Mouse (Mus musculus): ENCODE measurements at regions not wholly inside any gene's neighbourhood (a gene's known extent, or its start where the extent isn't known, plus 50 kb on each side); places are given as distances from the start of the nearest gene placed in this dataset.

DNA sequence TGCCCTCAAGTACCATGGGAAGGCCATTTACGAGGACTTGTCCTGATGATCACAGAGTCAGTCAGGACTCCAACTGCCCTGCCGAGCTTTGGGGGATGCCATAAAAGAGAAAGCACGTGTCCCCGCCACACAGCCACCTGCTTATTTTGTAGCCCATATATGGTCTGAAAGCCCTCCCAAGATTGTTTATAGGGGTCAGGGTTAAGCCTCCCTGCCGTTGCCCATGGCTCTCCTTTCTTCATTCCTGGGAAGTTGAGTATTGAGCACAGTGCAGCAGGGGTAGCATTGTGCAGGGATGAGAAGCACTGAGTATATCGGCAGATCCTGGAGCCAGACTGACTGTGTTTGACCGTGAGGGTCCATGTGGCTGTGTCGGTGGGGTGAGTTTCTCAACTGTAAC is 76.4 kb downstream of the Ackr3 start:
- H3K27ac ChIP-seq (replicated peaks), result no peak overlapping the region
- H3K4me1 ChIP-seq, result peaks cover 52% of the 10 kb centered on the region
- DNase-seq (ENCODE audit: low spot score), result peak; percentile 8
- no peaks in the 10 kb centered on the region for H3K27me3 ChIP-seq (replicated peaks; ENCODE audit: low read depth, poor library complexity, severe bottlenecking)
- 82% methylated on average over 8 of the region's 8 CpGs for WGBS
- H3K4me3 ChIP-seq, result no peak overlapping the region
- no peaks in the 10 kb centered on the region for H3K36me3 ChIP-seq (replicated peaks)
- no peaks in the 10 kb centered on the region for H3K9me3 ChIP-seq

DNA sequence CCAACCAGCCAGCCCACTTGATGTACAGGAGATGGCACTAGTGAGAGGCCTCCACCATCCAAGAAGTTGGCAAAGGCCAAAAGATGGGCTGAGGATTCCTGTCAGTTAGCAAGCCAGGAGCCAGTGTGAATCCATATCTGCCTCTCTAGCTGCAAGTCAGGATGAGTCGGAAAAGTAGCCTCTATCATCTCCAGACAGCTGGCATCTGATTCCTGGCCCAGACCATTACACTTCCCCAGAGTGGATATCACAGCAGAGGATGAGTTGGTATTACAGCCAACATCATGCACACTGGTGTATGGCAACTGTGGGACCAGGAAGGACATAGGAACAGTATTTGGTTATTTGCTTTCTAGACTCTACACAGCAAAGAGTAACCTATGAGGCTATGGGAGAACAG is 77.5 kb downstream of the Ackr3 start:
- Histone ChIP-seq H3K27me3 (replicated peaks; ENCODE audit: low read depth, poor library complexity, severe bottlenecking) (no peaks in the 10 kb centered on the region), H3K4me3 (no peak overlapping the region), H3K36me3 (replicated peaks) (no peaks in the 10 kb centered on the region), H3K27ac (replicated peaks) (0 out of 2 replicates have a peak overlapping the region, but pooled peaks have one; percentile 36), H3K4me1 (peaks cover 62% of the 10 kb centered on the region), H3K9me3 (no peaks in the 10 kb centered on the region)
- 90% methylated on average over 1 of the region's 1 CpGs for WGBS
- no peak for DNase-seq (ENCODE audit: low spot score)

DNA sequence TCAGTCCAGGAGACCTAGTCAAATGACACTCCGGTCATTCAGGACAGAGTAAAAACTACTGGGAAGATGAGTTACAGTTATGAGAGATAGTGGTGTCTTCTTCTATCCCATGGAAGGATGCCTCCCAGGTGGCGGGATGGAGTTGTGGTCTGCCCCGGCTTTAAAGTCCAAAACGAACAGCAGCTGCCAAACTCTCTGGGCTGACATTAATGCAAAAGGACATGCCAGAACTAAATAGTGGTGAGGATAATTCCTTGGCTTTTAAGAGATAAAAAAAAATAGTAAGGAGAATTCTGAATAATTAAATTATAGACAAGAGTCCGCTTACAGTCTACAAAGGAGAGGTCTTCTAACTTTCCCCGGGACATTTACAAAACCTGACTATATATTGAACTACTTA is 78.2 kb downstream of the Ackr3 start:
- no peaks in the 10 kb centered on the region for H3K27me3 ChIP-seq (replicated peaks; ENCODE audit: low read depth, poor library complexity, severe bottlenecking)
- H3K27ac ChIP-seq (replicated peaks), result no peak overlapping the region
- DNase-seq (ENCODE audit: low spot score), result no peak
- H3K4me1 ChIP-seq, result peaks cover 66% of the 10 kb centered on the region
- H3K9me3 ChIP-seq, result no peaks in the 10 kb centered on the region
- no peak overlapping the region for H3K4me3 ChIP-seq
- WGBS, result 88% methylated on average over 6 of the region's 6 CpGs
- H3K36me3 ChIP-seq (replicated peaks), result no peaks in the 10 kb centered on the region

GRCm38 (mm10) chr1:90282367-90282766 is 78.6 kb downstream of the Ackr3 start:
- Histone ChIP-seq H3K27me3 (replicated peaks; ENCODE audit: low read depth, poor library complexity, severe bottlenecking) (no peaks in the 10 kb centered on the region), H3K9me3 (no peaks in the 10 kb centered on the region), H3K4me1 (peaks cover 63% of the 10 kb centered on the region), H3K27ac (replicated peaks) (no peak overlapping the region), H3K36me3 (replicated peaks) (no peaks in the 10 kb centered on the region), H3K4me3 (no peak overlapping the region)
- WGBS, result 79% methylated on average over 8 of the region's 8 CpGs
- DNase-seq (ENCODE audit: low spot score), result no peak

- H3K9me3 ChIP-seq, result no peaks in the 10 kb centered on the region
- peaks cover 64% of the 10 kb centered on the region for H3K4me1 ChIP-seq
- no peak for DNase-seq (ENCODE audit: low spot score)
- WGBS, result 53% methylated on average over 11 of the region's 11 CpGs
- H3K36me3 ChIP-seq (replicated peaks), result no peaks in the 10 kb centered on the region
- no peaks in the 10 kb centered on the region for H3K27me3 ChIP-seq (replicated peaks; ENCODE audit: low read depth, poor library complexity, severe bottlenecking)
- peak overlapping the region; percentile 52; the same call in 1 of the 2 replicates for H3K27ac ChIP-seq (replicated peaks)
- no peak overlapping the region for H3K4me3 ChIP-seq
Observed at GRCm38 (mm10) chr1:90283176-90283775, 79.5 kb downstream of the Ackr3 start.

DNA sequence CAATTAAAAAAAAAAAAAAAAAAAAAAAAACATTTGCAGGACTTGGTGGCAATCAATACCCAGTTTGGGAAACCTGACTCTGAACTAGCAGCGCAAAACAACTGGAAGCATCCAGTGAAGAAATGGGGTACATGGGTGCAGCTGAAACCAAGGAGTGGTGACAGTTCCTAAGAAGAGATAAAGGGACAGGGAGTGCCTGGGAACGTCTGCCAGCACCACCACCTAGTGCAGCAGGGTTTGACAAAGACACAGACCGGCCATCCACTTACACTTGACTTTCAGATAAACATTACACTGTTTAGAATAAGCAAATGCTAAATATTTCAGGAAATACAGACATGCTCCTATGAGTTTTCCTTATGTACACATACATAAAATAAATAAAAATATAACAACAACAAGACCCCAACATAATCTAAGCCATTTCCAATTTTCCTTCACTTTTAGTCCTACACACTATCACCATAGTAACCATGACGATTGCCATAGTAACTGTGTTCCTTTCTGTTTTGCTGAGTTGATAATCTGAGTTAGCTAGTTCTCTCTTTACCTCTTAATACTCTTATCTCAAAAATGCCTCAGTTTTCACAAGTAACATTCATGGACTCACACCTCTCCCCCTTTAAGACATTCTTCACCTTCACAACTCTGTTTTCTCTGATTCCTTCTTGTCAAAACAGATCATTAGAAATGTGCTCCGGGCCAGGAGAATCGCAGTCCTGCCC is 80.3 kb downstream of the Ackr3 start:
- Histone ChIP-seq H3K36me3 (replicated peaks) (no peaks in the 10 kb centered on the region), H3K4me1 (peaks cover 64% of the 10 kb centered on the region), H3K27ac (replicated peaks) (no peak overlapping the region; the same call in 1 of the 2 replicates), H3K27me3 (replicated peaks; ENCODE audit: low read depth, poor library complexity, severe bottlenecking) (no peaks in the 10 kb centered on the region), H3K9me3 (no peaks in the 10 kb centered on the region), H3K4me3 (no peak overlapping the region)
- WGBS, result 79% methylated on average over 6 of the region's 6 CpGs
- DNase-seq (ENCODE audit: low spot score), result no peak

GRCm38 (mm10) chr1:90285318-90285717 is 81.5 kb downstream of the Ackr3 start:
- Histone ChIP-seq H3K27me3 (replicated peaks; ENCODE audit: low read depth, poor library complexity, severe bottlenecking) (no peaks in the 10 kb centered on the region), H3K4me1 (peaks cover 75% of the 10 kb centered on the region), H3K27ac (replicated peaks) (peak overlapping the region; percentile 65; the same call in 1 of the 2 replicates), H3K9me3 (no peaks in the 10 kb centered on the region), H3K36me3 (replicated peaks) (no peaks in the 10 kb centered on the region), H3K4me3 (no peak overlapping the region)
- 75% methylated on average over 4 of the region's 4 CpGs for WGBS
- no peak for DNase-seq (ENCODE audit: low spot score)

GRCm38 (mm10) chr1:90287251-90287650 is 83.5 kb downstream of the Ackr3 start:
- Histone ChIP-seq H3K4me1 (peaks cover 82% of the 10 kb centered on the region), H3K27ac (replicated peaks) (0 out of 2 replicates have a peak overlapping the region, but pooled peaks have one; percentile 35), H3K9me3 (no peaks in the 10 kb centered on the region), H3K4me3 (no peak overlapping the region), H3K36me3 (replicated peaks) (no peaks in the 10 kb centered on the region), H3K27me3 (replicated peaks; ENCODE audit: low read depth, poor library complexity, severe bottlenecking) (no peaks in the 10 kb centered on the region)
- 86% methylated on average over 3 of the region's 3 CpGs for WGBS
- DNase-seq (ENCODE audit: low spot score), result no peak

DNA sequence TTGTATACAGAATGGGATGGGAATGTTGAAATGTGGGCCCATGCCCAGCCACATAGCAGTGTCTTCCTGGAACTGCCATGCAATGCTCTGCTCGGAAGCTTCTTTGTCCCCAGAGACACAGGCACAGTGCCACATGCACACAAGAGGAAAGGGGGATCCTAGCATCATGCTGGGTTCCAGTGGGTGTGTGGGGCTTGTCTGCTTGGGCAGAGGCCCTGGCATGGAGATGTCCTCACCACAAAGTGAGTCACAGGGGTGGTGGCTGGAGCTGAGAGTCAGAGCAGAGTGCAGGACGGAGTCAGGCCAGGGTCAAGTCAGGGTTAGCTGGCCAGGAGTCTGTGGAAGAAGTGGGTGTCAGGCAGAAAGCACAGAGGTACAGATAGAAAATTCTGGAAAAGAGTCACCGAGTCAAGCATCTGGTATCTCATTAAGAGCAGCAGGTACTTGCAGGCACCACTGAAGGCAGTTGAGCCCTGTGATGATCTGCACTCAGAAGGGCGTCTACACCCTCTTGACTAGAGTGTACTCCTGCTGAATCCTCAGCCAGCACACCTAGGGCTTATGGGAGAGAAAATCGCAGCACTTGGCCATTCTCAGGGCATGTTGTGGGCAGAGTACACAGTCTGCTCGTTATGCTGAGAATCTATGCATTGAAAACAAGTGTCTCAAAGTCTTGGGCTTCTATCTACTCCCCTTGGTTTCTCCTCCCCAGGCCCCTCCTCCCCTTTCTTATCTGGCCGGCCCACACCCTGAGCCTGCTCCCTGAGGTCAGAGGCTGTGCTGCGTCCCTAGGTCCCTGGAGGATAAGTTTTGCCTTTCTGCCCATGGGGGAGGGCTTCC is 85.3 kb downstream of the Ackr3 start:
- no peak overlapping the region for H3K4me3 ChIP-seq
- H3K36me3 ChIP-seq (replicated peaks), result no peaks in the 10 kb centered on the region
- WGBS, result 62% methylated on average over 8 of the region's 8 CpGs
- DNase-seq (ENCODE audit: low spot score), result no peak
- peaks cover 64% of the 10 kb centered on the region for H3K4me1 ChIP-seq
- no peaks in the 10 kb centered on the region for H3K9me3 ChIP-seq
- peaks cover 2% of the 10 kb centered on the region; the same call in 1 of the 2 replicates for H3K27me3 ChIP-seq (replicated peaks; ENCODE audit: low read depth, poor library complexity, severe bottlenecking)
- H3K27ac ChIP-seq (replicated peaks), result peak overlapping the region; percentile 77

DNA sequence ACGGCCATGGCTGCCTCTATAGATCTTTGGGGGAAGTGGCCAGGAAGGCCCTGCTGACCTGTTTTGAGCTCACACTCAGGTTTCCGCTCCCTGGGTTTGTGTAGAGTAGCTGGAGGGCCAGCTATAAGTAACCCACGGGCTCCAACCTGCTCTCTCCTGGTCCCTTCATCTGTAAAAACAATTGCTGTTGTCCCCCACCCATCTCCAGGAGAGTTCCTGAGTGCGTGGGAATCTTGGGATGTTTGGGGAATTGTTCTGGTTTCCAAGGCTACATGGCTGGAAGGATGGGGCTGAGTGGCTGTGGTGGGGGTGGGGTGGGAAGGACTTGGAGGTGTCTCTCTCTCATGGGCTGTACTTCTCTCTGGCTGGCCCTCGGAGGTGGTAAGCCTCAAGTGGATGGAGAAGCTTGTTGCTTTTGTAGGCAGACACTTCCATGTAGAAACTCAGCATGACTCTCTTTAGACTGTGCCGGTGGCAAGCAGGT is 86.0 kb downstream of the Ackr3 start:
- H3K4me1 ChIP-seq, result peaks cover 59% of the 10 kb centered on the region
- no peaks in the 10 kb centered on the region for H3K9me3 ChIP-seq
- H3K27me3 ChIP-seq (replicated peaks; ENCODE audit: low read depth, poor library complexity, severe bottlenecking), result peaks cover 2% of the 10 kb centered on the region; the same call in 1 of the 2 replicates
- WGBS, result 44% methylated on average over 6 of the region's 6 CpGs
- peak overlapping the region; percentile 77 for H3K27ac ChIP-seq (replicated peaks)
- H3K36me3 ChIP-seq (replicated peaks), result no peaks in the 10 kb centered on the region
- no peak for DNase-seq (ENCODE audit: low spot score)
- H3K4me3 ChIP-seq, result no peak overlapping the region

DNA sequence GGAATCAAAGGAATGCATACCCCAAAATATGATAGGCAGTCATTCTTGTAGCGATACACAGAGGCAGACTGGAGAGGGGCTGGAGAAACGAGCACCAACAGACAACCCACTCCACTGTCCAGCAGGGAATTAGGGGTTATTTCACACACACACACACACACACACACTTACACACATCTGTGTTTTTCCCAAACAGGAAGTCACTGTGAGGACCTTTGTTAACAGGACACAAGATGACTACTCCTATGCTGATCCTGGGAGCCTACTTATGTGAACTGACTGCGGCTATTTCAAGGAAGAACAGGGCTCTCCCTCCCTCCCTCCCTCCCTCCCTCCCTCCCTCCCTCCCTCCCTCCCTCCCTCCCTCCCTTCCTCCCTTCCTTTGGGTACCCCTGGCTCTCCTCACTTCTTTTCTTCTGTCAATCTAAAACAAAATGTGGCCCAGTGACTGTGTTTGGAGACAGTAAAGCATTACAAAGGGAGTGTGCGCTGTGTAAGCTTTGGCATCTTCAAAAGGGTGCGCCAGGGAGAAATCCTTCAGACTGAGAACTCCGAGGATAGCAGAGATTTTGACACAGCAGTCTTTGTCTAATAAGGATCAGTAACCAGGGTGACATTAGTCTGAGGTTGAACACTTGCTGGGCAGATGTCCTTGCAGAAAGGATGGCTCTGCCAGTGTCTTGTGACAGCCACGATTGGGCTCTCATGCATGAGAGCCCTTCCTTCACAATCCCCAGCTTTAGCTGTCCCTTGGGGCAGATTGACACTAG is 86.8 kb downstream of the Ackr3 start:
- no peaks in the 10 kb centered on the region for H3K36me3 ChIP-seq (replicated peaks)
- no peak for DNase-seq (ENCODE audit: low spot score)
- peaks cover 50% of the 10 kb centered on the region for H3K4me1 ChIP-seq
- peaks cover 2% of the 10 kb centered on the region; the same call in 1 of the 2 replicates for H3K27me3 ChIP-seq (replicated peaks; ENCODE audit: low read depth, poor library complexity, severe bottlenecking)
- no peaks in the 10 kb centered on the region for H3K9me3 ChIP-seq
- peak overlapping the region; percentile 77 for H3K27ac ChIP-seq (replicated peaks)
- 58% methylated on average over 7 of the region's 7 CpGs for WGBS
- no peak overlapping the region for H3K4me3 ChIP-seq

- no peak for DNase-seq (ENCODE audit: low spot score)
Observed at GRCm38 (mm10) chr1:90291256-90291655, 87.5 kb downstream of the Ackr3 start.

More at GRCm38 (mm10) chr1:90291256-90291655, 87.5 kb downstream of the Ackr3 start:
- Histone ChIP-seq H3K4me1 (peaks cover 44% of the 10 kb centered on the region), H3K27ac (replicated peaks) (no peak overlapping the region), H3K9me3 (no peaks in the 10 kb centered on the region), H3K4me3 (no peak overlapping the region), H3K27me3 (replicated peaks; ENCODE audit: low read depth, poor library complexity, severe bottlenecking) (peaks cover 2% of the 10 kb centered on the region; the same call in 1 of the 2 replicates), H3K36me3 (replicated peaks) (no peaks in the 10 kb centered on the region)
- 76% methylated on average over 1 of the region's 1 CpGs for WGBS

Measured in embryonic facial prominence, embryonic 10.5 days (tissue).